Mouse (Mus musculus) limb, embryonic 14.5 days (tissue): Measurements from ENCODE around the gene Pdzd2. TPM values are rescaled to one million over a fixed set of nuclear protein-coding genes. Genes with fewer than 3 reads are reported as not detected.

Source experiments
- ATAC-seq: fragments of 200-750 bp; cut with Nextera tagmentation; 2 replicates; pipeline ENCODE4 v1.8.0; 2017; ENCODE audit warnings: low read depth, moderate number of reproducible peaks, moderate TSS enrichment; ENCODE audit not compliant: low FRiP score
- DNase-seq: peaks from one replicate; pipeline ENCODE4 v3.0.0-alpha.2; 2015; ENCODE audit warnings: low spot score
- H3K27ac ChIP-seq: fragments of 300-500 bp; sonication (generic); replicated peaks from 2 replicates; pipeline ENCODE4 v1.5.1; 2014; ENCODE audit warnings: low read depth, mild to moderate bottlenecking, low read length, moderate library complexity, mixed read lengths
- H3K27me3 ChIP-seq: fragments of 300-500 bp; sonication (generic); 2 replicates; pipeline ENCODE4 v1.6.1; 2014; ENCODE audit warnings: low read length, mixed read lengths; ENCODE audit not compliant: control insufficient read depth, insufficient read depth
- H3K36me3 ChIP-seq: fragments of 300-500 bp; sonication (generic); 2 replicates; pipeline ENCODE4 v1.6.1; 2014; ENCODE audit warnings: mild to moderate bottlenecking, low read length, moderate library complexity, mixed read lengths; ENCODE audit not compliant: control insufficient read depth, insufficient read depth
- H3K4me1 ChIP-seq: fragments of 300-500 bp; sonication (generic); 2 replicates; pipeline ENCODE4 v1.6.1; 2014; ENCODE audit warnings: antibody characterized with exemption, low read length, mixed read lengths; ENCODE audit not compliant: control insufficient read depth, insufficient read depth
- H3K4me2 ChIP-seq: fragments of 300-500 bp; sonication (generic); replicated peaks from 2 replicates; pipeline ENCODE4 v1.6.1; 2014; ENCODE audit warnings: low read depth, mild to moderate bottlenecking, low read length, moderate library complexity; ENCODE audit not compliant: severe bottlenecking
- H3K4me3 ChIP-seq: fragments of 300-500 bp; sonication (generic); replicated peaks from 2 replicates; pipeline ENCODE4 v1.5.1; 2014; ENCODE audit warnings: low read length
- H3K9ac ChIP-seq: fragments of 300-500 bp; sonication (generic); 2 replicates; pipeline ENCODE4 v1.6.1; 2014; ENCODE audit warnings: mild to moderate bottlenecking, low read depth, low read length, moderate library complexity; ENCODE audit not compliant: severe bottlenecking
- H3K9me3 ChIP-seq: fragments of 300-500 bp; sonication (generic); 2 replicates; pipeline ENCODE4 v1.6.1; 2016; ENCODE audit warnings: low read length; ENCODE audit not compliant: control insufficient read depth
- POLR2A ChIP-seq: fragments of 200-500 bp; IDR thresholded peaks from 2 replicates; pipeline ENCODE4 v1.8.0; 2012; ENCODE audit warnings: inconsistent platforms, mild to moderate bottlenecking, moderate library complexity, borderline replicate concordance; ENCODE audit not compliant: insufficient read depth, insufficient read length; ENCODE audit errors: extremely low read depth
- WGBS: fragments of 180-500 bp; shearing (Covaris S2); extraction: QIAGEN DNeasy Blood & Tissue Kit; methylation state at CpG from one replicate; pipeline ENCODE4 v1.1.7; 2014; 5-methylcytosine and 5-hydroxymethylcytosine counted together
- polyA plus RNA-seq, 2 experiments: library from polyadenylated mRNA; depleted of rRNA in 1 of 2; stranded (reverse) in 1 of 2; unstranded in 1 of 2; fragments of >200 nt; fragmentation: Nextera tagmentation in 1 of 2; extraction: Ambion mirVana in 1 of 2; gene quantifications; 2 replicates each; pipeline versions ENCODE4 v1.2.1 to v1.2.3; 2012 to 2014

Gene Pdzd2
- polyA plus RNA-seq, 2 experiments: 14.6 to 26.4 TPM

DNA sequence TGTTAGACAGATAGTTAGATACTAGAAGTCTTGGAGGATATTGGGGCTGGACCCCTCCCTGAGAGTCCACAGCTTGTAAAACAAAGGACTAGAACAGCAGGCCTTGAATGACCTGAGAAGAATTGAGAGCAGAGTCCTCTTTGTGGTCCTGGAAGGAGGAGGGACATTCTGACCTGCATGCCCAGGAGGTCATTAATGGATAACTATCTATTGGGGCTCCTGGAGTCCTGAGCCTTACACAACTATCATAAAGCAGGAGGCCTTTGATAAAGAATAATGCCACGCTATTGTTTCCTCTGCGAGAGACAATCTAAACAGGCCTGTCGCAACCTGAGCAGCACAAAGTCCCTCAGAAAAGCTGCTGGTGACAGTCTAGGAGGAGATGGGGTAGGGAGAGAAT lies 156.7 kb downstream of the Pdzd2 start:
- H3K9ac ChIP-seq: no peak overlapping the region
- ATAC-seq: no peak
- TF ChIP-seq POLR2A: no peak
- WGBS: 93% methylated on average over 3 of the region's 3 CpGs
- H3K4me3 ChIP-seq: no peak overlapping the region
- H3K9me3 ChIP-seq: no peaks in the 10 kb centered on the region
- DNase-seq: no peak
- H3K4me1 ChIP-seq: no peaks in the 10 kb centered on the region; the same call in 1 of the 2 replicates
- H3K4me2 ChIP-seq: no peak overlapping the region
- no peaks in the 10 kb centered on the region for H3K36me3 ChIP-seq
- no peak overlapping the region for H3K27ac ChIP-seq
- no peaks in the 10 kb centered on the region for H3K27me3 ChIP-seq

- TF ChIP-seq POLR2A: no peak
- no peaks in the 10 kb centered on the region for H3K36me3 ChIP-seq
- no peaks in the 10 kb centered on the region for H3K9me3 ChIP-seq
- H3K27me3 ChIP-seq: no peaks in the 10 kb centered on the region
- peaks cover under 1% of the 10 kb centered on the region; the same call in 1 of the 2 replicates for H3K4me1 ChIP-seq
- ATAC-seq (no peak), DNase-seq (no peak)
- H3K27ac ChIP-seq: no peak overlapping the region
- no peak overlapping the region for H3K4me2 ChIP-seq
- H3K9ac ChIP-seq: no peak overlapping the region
- no peak overlapping the region for H3K4me3 ChIP-seq
Observed at GRCm38 (mm10) chr15:12582471-12582870, 157.3 kb downstream of the Pdzd2 start.

DNA sequence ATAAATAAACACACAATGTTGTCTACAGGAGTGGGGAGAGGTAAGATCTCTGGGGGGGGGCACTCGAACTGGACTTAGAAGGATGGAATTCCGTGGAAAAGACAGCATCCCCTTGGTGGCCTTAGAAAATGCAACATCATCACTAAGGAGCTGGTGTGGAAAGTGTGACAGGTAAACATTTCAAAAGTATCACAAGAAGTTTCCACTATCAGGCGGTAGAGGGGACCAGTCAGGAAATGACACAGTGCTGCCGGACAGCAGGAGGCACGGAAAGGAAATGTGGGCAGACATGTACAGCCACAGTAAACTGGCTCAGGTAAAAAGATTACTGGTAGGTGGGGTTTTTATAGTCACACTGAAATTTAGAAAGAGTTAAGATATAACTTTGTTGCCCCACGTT lies 160.5 kb downstream of the Pdzd2 start:
- Histone ChIP-seq H3K27ac (no peak overlapping the region), H3K4me1 (peaks cover 10% of the 10 kb centered on the region), H3K9me3 (no peaks in the 10 kb centered on the region), H3K36me3 (no peaks in the 10 kb centered on the region), H3K9ac (no peak overlapping the region), H3K4me2 (no peak overlapping the region), H3K4me3 (no peak overlapping the region), H3K27me3 (no peaks in the 10 kb centered on the region)
- DNase-seq (no peak), ATAC-seq (no peak)
- TF ChIP-seq POLR2A: no peak
- WGBS: 47% methylated on average over 6 of the region's 6 CpGs

DNA sequence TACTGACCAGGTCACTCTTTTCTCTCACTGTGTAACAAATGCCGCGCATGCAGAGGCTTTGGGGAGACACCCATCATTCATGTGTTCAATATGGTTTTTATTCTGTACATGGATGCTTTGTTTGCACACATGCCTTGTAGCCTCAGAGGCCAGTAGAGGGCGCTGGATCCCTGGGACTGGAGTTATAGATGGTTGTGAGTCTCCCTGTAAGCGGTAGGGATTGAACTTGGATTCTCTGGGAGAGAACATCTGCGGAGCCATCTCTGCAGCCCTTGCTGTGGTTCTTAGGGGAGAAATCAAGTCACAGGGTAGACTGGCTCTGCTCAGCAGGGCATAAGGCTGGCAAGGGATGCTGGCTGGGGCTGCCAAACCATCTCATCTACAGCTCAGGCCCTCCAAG lies 161.4 kb downstream of the Pdzd2 start:
- DNase-seq (peak; percentile 37), ATAC-seq (no peak)
- Histone ChIP-seq H3K4me1 (peaks cover 10% of the 10 kb centered on the region), H3K4me3 (no peak overlapping the region), H3K9ac (no peak overlapping the region), H3K4me2 (no peak overlapping the region), H3K27ac (no peak overlapping the region), H3K9me3 (no peaks in the 10 kb centered on the region), H3K27me3 (no peaks in the 10 kb centered on the region), H3K36me3 (no peaks in the 10 kb centered on the region)
- TF ChIP-seq POLR2A: no peak
- WGBS: 41% methylated on average over 5 of the region's 5 CpGs

DNA sequence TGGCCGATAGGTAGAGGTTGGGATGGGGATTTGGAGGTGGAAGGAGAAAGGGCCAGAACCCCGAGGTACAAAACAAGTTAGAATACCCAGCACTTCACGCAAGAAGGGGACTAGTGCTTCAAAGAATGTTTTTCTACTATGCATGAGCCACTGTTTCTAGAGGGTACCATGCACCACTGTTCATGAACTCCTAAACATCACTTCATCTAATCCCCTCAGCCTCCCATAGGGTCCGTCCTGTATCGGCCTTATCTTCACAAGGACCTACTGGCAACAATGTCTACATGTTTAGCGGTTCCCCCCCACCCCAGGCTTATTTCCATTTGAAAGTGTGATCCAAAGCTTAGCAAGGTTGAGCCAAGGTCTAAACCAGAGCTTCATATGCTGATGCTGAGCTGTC lies 162.0 kb downstream of the Pdzd2 start:
- no peak for TF ChIP-seq POLR2A
- no peak overlapping the region for H3K9ac ChIP-seq
- no peak overlapping the region for H3K4me3 ChIP-seq
- no peaks in the 10 kb centered on the region for H3K36me3 ChIP-seq
- H3K9me3 ChIP-seq: no peaks in the 10 kb centered on the region
- H3K27ac ChIP-seq: no peak overlapping the region
- H3K27me3 ChIP-seq: no peaks in the 10 kb centered on the region
- peaks cover 10% of the 10 kb centered on the region for H3K4me1 ChIP-seq
- ATAC-seq (no peak), DNase-seq (no peak)
- H3K4me2 ChIP-seq: no peak overlapping the region
- WGBS: 81% methylated on average over 6 of the region's 6 CpGs
